Mouse (Mus musculus): Measurements from ENCODE around the gene Magt1. TPM values are rescaled to one million over a fixed set of nuclear protein-coding genes. Genes with fewer than 3 reads are reported as not detected.
A peak's percentile ranks its signal among the peaks of the same experiment; 100 is the strongest.
"Not testable (repeated sequence)": the region's sequence is repeated elsewhere in the genome, so short reads cannot be mapped to it uniquely, and the experiment has no call there.

Magt1 gene
- polyA plus RNA-seq, 1 experiment from 2014 or later: 23.9 TPM

GRCm38 (mm10) chrX:106017516-106017915 lies 5.8 kb upstream of the Magt1 start:
- WGBS: 95% methylated on average over 4 of the region's 4 CpGs
- H3K27ac ChIP-seq (replicated peaks): no peak overlapping the region
- no peaks in the 10 kb centered on the region for H3K9me3 ChIP-seq
- H3K27me3 ChIP-seq: no peaks in the 10 kb centered on the region
- ATAC-seq (replicated peaks): no peak
- H3K4me1 ChIP-seq: peaks cover 6% of the 10 kb centered on the region
- peaks cover 7% of the 10 kb centered on the region for H3K36me3 ChIP-seq
- no peak overlapping the region for H3K4me3 ChIP-seq
- H3K9ac ChIP-seq (replicated peaks): no peak overlapping the region
- H3K4me2 ChIP-seq (replicated peaks): no peak overlapping the region

- Histone ChIP-seq H3K4me1 (peaks cover 6% of the 10 kb centered on the region), H3K27ac (replicated peaks) (no peak overlapping the region), H3K36me3 (peaks cover 6% of the 10 kb centered on the region), H3K4me3 (no peak overlapping the region), H3K9ac (replicated peaks) (no peak overlapping the region), H3K9me3 (no peaks in the 10 kb centered on the region), H3K27me3 (no peaks in the 10 kb centered on the region), H3K4me2 (replicated peaks) (0 out of 2 replicates have a peak overlapping the region, but pooled peaks have one; percentile 5)
- 95% methylated on average over 3 of the region's 3 CpGs for WGBS
- no peak for ATAC-seq (replicated peaks)
These were observed 5.4 kb upstream of the Magt1 start for GRCm38 (mm10) chrX:106017102-106017501.

GRCm38 (mm10) chrX:106015571-106016322 lies 4.0 kb upstream of the Magt1 start, which contains the start of gene Cox7b:
Gene Cox7b (plus strand): TSS chrX:106015700.
- no peaks in the 10 kb centered on the region for H3K9me3 ChIP-seq
- no peaks in the 10 kb centered on the region for H3K27me3 ChIP-seq
- WGBS: 18% methylated on average over 26 of the region's 26 CpGs
- peak within 1 kb of the TSS; percentile 42 for H3K4me2 ChIP-seq (replicated peaks)
- peak within 1 kb of the TSS; percentile 53 for H3K4me3 ChIP-seq
- peak; percentile 49 for ATAC-seq (replicated peaks)
- H3K9ac ChIP-seq (replicated peaks): peak within 1 kb of the TSS; percentile 70
- peak within 1 kb of the TSS; percentile 89 for H3K27ac ChIP-seq (replicated peaks)
- peaks cover 4% of the 10 kb centered on the region; the same call in 1 of the 2 replicates for H3K36me3 ChIP-seq
- H3K4me1 ChIP-seq: peaks cover 6% of the 10 kb centered on the region

- not testable (repeated sequence) for H3K36me3 ChIP-seq; H3K4me2 ChIP-seq (replicated peaks); H3K27me3 ChIP-seq; H3K27ac ChIP-seq (replicated peaks); H3K9me3 ChIP-seq; H3K4me3 ChIP-seq; ATAC-seq (replicated peaks); H3K9ac ChIP-seq (replicated peaks)
- WGBS: 66% methylated on average over 2 of the region's 2 CpGs
- H3K4me1 ChIP-seq: peaks cover 11% of the 10 kb centered on the region
These were observed 3.2 kb upstream of the Magt1 start for GRCm38 (mm10) chrX:106014741-106015377.

- WGBS: 21% methylated on average over 2 of the region's 2 CpGs
- H3K9ac ChIP-seq (replicated peaks): no peak overlapping the region
These were observed 1.5 kb upstream of the Magt1 start for GRCm38 (mm10) chrX:106013217-106013616.

GRCm38 (mm10) chrX:106012559-106012958 lies 853 bp upstream of the Magt1 start:
- peak overlapping the region; percentile 45 for H3K4me2 ChIP-seq (replicated peaks)
- no peaks in the 10 kb centered on the region for H3K9me3 ChIP-seq
- 67% methylated on average over 3 of the region's 3 CpGs for WGBS
- H3K4me3 ChIP-seq: peak overlapping the region; percentile 65
- no peak overlapping the region for H3K9ac ChIP-seq (replicated peaks)
- H3K27ac ChIP-seq (replicated peaks): peak overlapping the region; percentile 86
- no peak for ATAC-seq (replicated peaks)
- H3K4me1 ChIP-seq: peaks cover 12% of the 10 kb centered on the region
- no peaks in the 10 kb centered on the region for H3K27me3 ChIP-seq
- no peaks in the 10 kb centered on the region for H3K36me3 ChIP-seq

More at GRCm38 (mm10) chrX:106013217-106013616, 1.5 kb upstream of the Magt1 start:
- no peaks in the 10 kb centered on the region for H3K36me3 ChIP-seq
- no peaks in the 10 kb centered on the region for H3K27me3 ChIP-seq
- ATAC-seq (replicated peaks): no peak
- H3K27ac ChIP-seq (replicated peaks): no peak overlapping the region
- no peak overlapping the region for H3K4me2 ChIP-seq (replicated peaks)
- H3K4me1 ChIP-seq: peaks cover 12% of the 10 kb centered on the region
- H3K4me3 ChIP-seq: no peak overlapping the region
- H3K9me3 ChIP-seq: no peaks in the 10 kb centered on the region

GRCm38 (mm10) chrX:106010762-106011161 lies 944 bp downstream of the Magt1 start:
- H3K9me3 ChIP-seq: no peaks in the 10 kb centered on the region
- ATAC-seq (replicated peaks): no peak
- peak overlapping the region; percentile 65 for H3K4me3 ChIP-seq
- peaks cover 6% of the 10 kb centered on the region for H3K4me1 ChIP-seq
- 0 out of 2 replicates have a peak overlapping the region, but pooled peaks have one; percentile 54 for H3K9ac ChIP-seq (replicated peaks)
- no peak overlapping the region for H3K27ac ChIP-seq (replicated peaks)
- H3K27me3 ChIP-seq: no peaks in the 10 kb centered on the region
- H3K4me2 ChIP-seq (replicated peaks): peak overlapping the region; percentile 44
- H3K36me3 ChIP-seq: no peaks in the 10 kb centered on the region
- WGBS: 12% methylated on average over 3 of the region's 3 CpGs

- Histone ChIP-seq H3K4me1 (no peaks in the 10 kb centered on the region), H3K4me3 (no peak overlapping the region), H3K36me3 (no peaks in the 10 kb centered on the region), H3K4me2 (replicated peaks) (no peak overlapping the region), H3K27me3 (no peaks in the 10 kb centered on the region), H3K9me3 (no peaks in the 10 kb centered on the region), H3K27ac (replicated peaks) (no peak overlapping the region), H3K9ac (replicated peaks) (no peak overlapping the region)
- ATAC-seq (replicated peaks): no peak
- 66% methylated on average over 1 of the region's 1 CpGs for WGBS
These were observed 10.1 kb downstream of the Magt1 start for GRCm38 (mm10) chrX:106001605-106002004.

GRCm38 (mm10) chrX:105957091-105957490 lies 54.6 kb downstream of the Magt1 start:
- not testable (repeated sequence) for H3K27me3 ChIP-seq; H3K9me3 ChIP-seq; H3K36me3 ChIP-seq; H3K4me1 ChIP-seq; ATAC-seq (replicated peaks); H3K9ac ChIP-seq (replicated peaks); H3K4me3 ChIP-seq; H3K4me2 ChIP-seq (replicated peaks); H3K27ac ChIP-seq (replicated peaks)
- 74% methylated on average over 14 of the region's 14 CpGs for WGBS

- Histone ChIP-seq H3K36me3 (no peaks in the 10 kb centered on the region), H3K27ac (replicated peaks) (no peak overlapping the region), H3K9ac (replicated peaks) (no peak overlapping the region), H3K4me3 (no peak overlapping the region), H3K4me2 (replicated peaks) (no peak overlapping the region), H3K27me3 (no peaks in the 10 kb centered on the region), H3K4me1 (no peaks in the 10 kb centered on the region), H3K9me3 (no peaks in the 10 kb centered on the region)
- no peak for ATAC-seq (replicated peaks)
- WGBS: 91% methylated on average over 2 of the region's 2 CpGs
These were observed 57.7 kb downstream of the Magt1 start for GRCm38 (mm10) chrX:105953999-105954398.

GRCm38 (mm10) chrX:105946357-105946756 lies 65.3 kb downstream of the Magt1 start:
- H3K4me2 ChIP-seq (replicated peaks): no peak overlapping the region
- ATAC-seq (replicated peaks): no peak
- 58% methylated on average over 1 of the region's 1 CpGs for WGBS
- no peak overlapping the region for H3K4me3 ChIP-seq
- H3K36me3 ChIP-seq: no peaks in the 10 kb centered on the region
- H3K27me3 ChIP-seq: no peaks in the 10 kb centered on the region
- no peak overlapping the region for H3K9ac ChIP-seq (replicated peaks)
- H3K27ac ChIP-seq (replicated peaks): no peak overlapping the region
- no peaks in the 10 kb centered on the region for H3K9me3 ChIP-seq
- H3K4me1 ChIP-seq: no peaks in the 10 kb centered on the region

GRCm38 (mm10) chrX:105939245-105939644 lies 72.5 kb downstream of the Magt1 start:
- 84% methylated on average over 6 of the region's 7 CpGs for WGBS

More at GRCm38 (mm10) chrX:105939245-105939644, 72.5 kb downstream of the Magt1 start:
- Histone ChIP-seq H3K4me1 (no peaks in the 10 kb centered on the region), H3K27me3 (no peaks in the 10 kb centered on the region), H3K9me3 (no peaks in the 10 kb centered on the region), H3K27ac (replicated peaks) (no peak overlapping the region), H3K36me3 (no peaks in the 10 kb centered on the region), H3K4me2 (replicated peaks) (no peak overlapping the region), H3K9ac (replicated peaks) (no peak overlapping the region), H3K4me3 (no peak overlapping the region)
- no peak for ATAC-seq (replicated peaks)
